Mouse (Mus musculus) thymus, adult 2 months (tissue): ENCODE measurements around the gene Olfr329-ps. TPM values are rescaled to one million over a fixed set of nuclear protein-coding genes. Genes with fewer than 3 reads are reported as not detected.

Experiments used
- DNase-seq: peaks from one replicate; pipeline ENCODE4 v3.0.0; 2021
- H3K27ac ChIP-seq: fragments of 200-500 bp; 2 replicates; pipeline ENCODE4 v1.5.1; 2012; ENCODE audit warnings: low read length, control low read depth; ENCODE audit not compliant: control insufficient read depth, insufficient read depth
- H3K27me3 ChIP-seq: fragments of 200-500 bp; 2 replicates; pipeline ENCODE4 v1.6.1; 2012; ENCODE audit warnings: mild to moderate bottlenecking, low read length, moderate library complexity, mixed read lengths; ENCODE audit not compliant: control insufficient read depth, insufficient read depth
- H3K36me3 ChIP-seq: fragments of 200-500 bp; 2 replicates; pipeline ENCODE4 v1.6.1; 2012; ENCODE audit warnings: mild to moderate bottlenecking, low read length, moderate library complexity; ENCODE audit not compliant: control insufficient read depth, insufficient read depth
- H3K4me1 ChIP-seq: fragments of 200-500 bp; replicated peaks from 2 replicates; pipeline ENCODE4 v1.6.1; 2012; ENCODE audit warnings: low read length; ENCODE audit not compliant: control insufficient read depth, insufficient read depth
- H3K4me3 ChIP-seq: fragments of 200-500 bp; 2 replicates; pipeline ENCODE4 v1.5.1; 2012; ENCODE audit warnings: mild to moderate bottlenecking, low read length, control low read depth, moderate library complexity; ENCODE audit not compliant: control insufficient read depth, insufficient read depth
- CTCF ChIP-seq: fragments of 200-500 bp; IDR thresholded peaks from 2 replicates; pipeline ENCODE4 v1.5.1; 2012; ENCODE audit warnings: mild to moderate bottlenecking, control low read depth, low read length, moderate library complexity, borderline replicate concordance; ENCODE audit not compliant: control insufficient read depth, poor library complexity, insufficient read depth; ENCODE audit errors: extremely low read depth
- POLR2A ChIP-seq: fragments of 200-500 bp; IDR thresholded peaks from 2 replicates; pipeline ENCODE4 v1.6.1; 2012; ENCODE audit warnings: mild to moderate bottlenecking, low read length, control low read depth, moderate library complexity; ENCODE audit not compliant: control insufficient read depth, poor library complexity, insufficient read depth; ENCODE audit errors: extremely low read depth
- WGBS: fragments of 180-500 bp; shearing (Covaris S2); methylation state at CpG from one replicate; pipeline ENCODE4 v1.1.7; 2018; 5-methylcytosine and 5-hydroxymethylcytosine counted together
- polyA plus RNA-seq: library from polyadenylated mRNA; depleted of rRNA; stranded (reverse); fragments of >200 nt; gene quantifications from 2 replicates; pipeline ENCODE4 v1.2.3, GENCODE M21; 2012; rRNA removed

Olfr329-ps gene
- 0.11 and 0.51 TPM in 2 replicates for polyA plus RNA-seq

DNA sequence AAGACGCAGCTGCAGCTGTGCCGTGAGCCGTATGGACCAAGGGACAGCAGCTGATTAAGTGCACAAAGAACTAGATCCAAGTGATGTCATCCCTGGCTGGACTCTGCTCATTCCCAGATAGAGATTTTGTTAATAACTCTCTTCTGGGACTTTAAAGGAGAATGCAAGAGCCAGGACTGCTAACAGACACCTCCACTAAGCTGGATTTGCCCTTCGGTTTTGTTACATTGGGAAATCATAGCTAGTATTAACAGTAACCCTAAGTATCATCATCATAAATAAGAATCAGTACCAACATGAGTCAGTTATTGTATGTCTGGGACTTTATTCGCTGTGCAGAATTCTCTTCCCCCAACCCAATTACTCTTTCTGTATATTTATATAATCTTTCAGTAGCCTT, at the start of gene Olfr329-ps:
Olfr329-ps (minus strand) TSS at position 101 of the 400 bp plus-strand sequence.
- no peaks in the 10 kb centered on the region for H3K27me3 ChIP-seq
- TF ChIP-seq POLR2A = no peak
- no peak for TF ChIP-seq CTCF

DNA sequence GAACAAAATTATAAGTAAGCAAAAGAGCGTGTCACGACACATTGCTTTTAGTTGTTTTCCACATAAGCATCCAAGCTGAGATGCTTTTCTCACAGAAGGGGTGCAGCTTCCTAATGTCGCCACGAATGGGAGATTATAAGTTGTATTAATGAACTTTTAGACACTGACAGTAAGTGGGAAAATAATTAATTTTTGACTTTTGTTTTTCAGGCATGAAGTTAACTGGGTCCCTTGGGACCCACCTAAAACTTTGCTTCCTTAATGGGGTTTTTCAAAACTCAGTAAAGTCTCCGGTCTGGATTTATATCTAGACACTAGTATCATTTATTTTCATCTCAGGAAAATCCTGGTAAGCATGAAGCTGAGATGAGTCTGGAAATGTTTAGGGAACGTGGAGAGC, 48.6 kb upstream of the Olfr329-ps start, which contains the start of gene Olfr324:
Olfr324 (plus strand) TSS at position 301 of the 400 bp plus-strand sequence.
- no peak for TF ChIP-seq CTCF
- no peaks in the 10 kb centered on the region for H3K36me3 ChIP-seq
- no peak within 1 kb of the TSS for H3K27ac ChIP-seq
- no peaks in the 10 kb centered on the region for H3K27me3 ChIP-seq
- H3K4me3 ChIP-seq = no peak within 1 kb of the TSS
- no peaks in the 10 kb centered on the region for H3K4me1 ChIP-seq
- no peak for DNase-seq
- 90% methylated on average over 6 of the region's 6 CpGs for WGBS

More for the DNA sequence above, at the start of gene Olfr329-ps:
- DNase-seq = no peak
- Histone ChIP-seq H3K36me3 (no peaks in the 10 kb centered on the region), H3K4me1 (no peaks in the 10 kb centered on the region), H3K27ac (no peak within 1 kb of the TSS), H3K4me3 (no peak within 1 kb of the TSS)
- WGBS = 87% methylated on average over 5 of the region's 5 CpGs

DNA sequence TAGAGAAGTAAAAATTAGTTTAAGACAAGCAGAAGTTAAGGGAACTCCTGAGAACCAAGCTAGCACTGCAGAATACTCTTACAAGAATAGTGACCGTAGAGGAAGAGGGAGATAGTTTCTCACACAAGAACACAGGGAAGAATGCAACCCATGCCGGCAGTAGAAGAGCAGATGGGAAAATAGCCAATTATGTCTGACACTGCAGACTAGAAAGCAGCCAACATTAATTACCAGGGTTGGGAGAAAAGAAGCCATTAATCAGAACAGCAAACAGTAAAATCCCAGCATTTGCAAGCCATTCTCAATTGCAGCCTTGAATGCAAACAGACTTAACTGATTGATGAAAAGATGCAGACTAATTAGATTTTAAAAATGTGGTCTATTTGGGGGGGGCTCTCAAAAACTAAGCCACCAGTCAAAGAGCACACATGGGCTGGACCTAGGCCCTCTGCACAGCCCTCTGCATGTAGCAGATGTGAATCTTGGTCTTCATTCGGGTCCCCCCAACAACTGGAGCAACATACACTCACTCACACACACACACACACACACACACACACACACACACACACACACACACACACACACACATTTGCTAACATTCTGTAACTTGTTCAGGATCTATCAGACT, 42.5 kb upstream of the Olfr329-ps start:
- H3K4me1 ChIP-seq = no peaks in the 10 kb centered on the region
- no peak for DNase-seq
- no peaks in the 10 kb centered on the region for H3K36me3 ChIP-seq
- H3K27ac ChIP-seq = no peak overlapping the region
- TF ChIP-seq POLR2A (no peak), CTCF (no peak)
- no peaks in the 10 kb centered on the region for H3K27me3 ChIP-seq
- H3K4me3 ChIP-seq = no peak overlapping the region
- WGBS = 81% methylated on average over 3 of the region's 3 CpGs

DNA sequence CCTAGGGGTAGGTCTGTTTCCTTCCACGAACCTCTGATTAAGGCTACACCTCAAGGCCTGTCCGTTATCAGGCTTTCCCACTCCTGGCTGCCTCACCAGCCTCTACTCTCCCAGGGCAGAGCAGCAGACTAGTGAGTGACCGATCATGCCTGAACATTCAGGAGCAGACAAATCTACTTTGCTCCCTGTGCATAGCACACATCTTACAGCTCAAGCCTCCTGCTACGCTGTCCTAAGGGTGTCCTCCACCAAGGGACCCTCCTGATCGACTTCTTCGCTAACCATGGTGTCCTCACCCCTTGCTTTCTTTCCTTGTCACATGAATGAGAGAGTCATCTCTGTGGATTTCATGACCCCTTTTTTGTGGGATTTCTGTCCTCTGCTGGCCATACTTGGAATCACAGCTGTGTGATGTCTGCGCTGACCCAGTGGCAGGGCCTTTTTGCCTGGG, 41.7 kb upstream of the Olfr329-ps start:
- WGBS = 70% methylated on average over 7 of the region's 7 CpGs
- Histone ChIP-seq H3K4me3 (no peak overlapping the region), H3K4me1 (no peaks in the 10 kb centered on the region), H3K27me3 (no peaks in the 10 kb centered on the region), H3K27ac (no peak overlapping the region), H3K36me3 (no peaks in the 10 kb centered on the region)
- TF ChIP-seq POLR2A (no peak), CTCF (no peak)
- DNase-seq = peak; percentile 35

DNA sequence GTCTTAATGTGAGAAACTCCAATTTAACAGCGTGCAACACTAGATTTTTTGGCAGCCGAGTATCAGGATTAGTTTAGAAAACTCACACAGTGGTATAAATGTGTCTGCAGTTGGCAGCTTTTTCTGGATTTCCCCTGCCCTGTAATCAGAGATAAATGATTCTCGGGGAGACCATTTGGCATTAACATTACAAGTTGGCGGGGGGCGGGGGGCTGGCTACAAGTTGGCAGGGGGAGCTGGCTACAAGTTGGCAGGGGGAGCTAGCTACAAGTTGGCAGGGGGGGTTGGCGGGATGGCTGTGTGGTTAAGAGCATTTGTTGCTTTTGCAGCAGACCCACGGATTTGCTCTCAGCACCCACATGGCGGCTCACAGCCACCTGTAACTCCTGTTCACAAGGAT, 32.4 kb upstream of the Olfr329-ps start:
- H3K4me1 ChIP-seq = no peaks in the 10 kb centered on the region
- no peaks in the 10 kb centered on the region for H3K36me3 ChIP-seq
- no peak for DNase-seq
- H3K27ac ChIP-seq = no peak overlapping the region
- H3K27me3 ChIP-seq = no peaks in the 10 kb centered on the region
- TF ChIP-seq POLR2A (no peak), CTCF (no peak)
- no peak overlapping the region for H3K4me3 ChIP-seq
- 79% methylated on average over 8 of the region's 8 CpGs for WGBS

DNA sequence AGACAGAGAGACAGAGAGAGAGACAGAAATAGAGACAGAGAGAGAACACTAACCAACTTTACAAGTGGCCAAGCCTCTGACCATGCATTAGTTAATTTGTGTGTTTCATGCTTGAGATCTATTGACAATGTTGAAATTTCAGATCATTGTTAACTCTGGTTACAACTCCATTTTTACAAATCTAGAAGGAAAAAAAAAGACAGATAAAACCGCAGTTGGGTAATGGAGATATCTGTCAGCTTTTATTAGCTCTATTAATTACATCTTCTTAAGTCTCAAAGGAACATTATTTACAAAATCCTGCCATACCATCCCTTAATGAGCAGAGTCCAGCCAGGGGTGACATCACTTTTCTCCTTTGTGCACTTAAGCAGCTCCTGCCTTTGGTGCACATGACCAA, 31.2 kb upstream of the Olfr329-ps start, which contains the start of gene Olfr325:
Olfr325 (plus strand) TSS at position 301 of the 400 bp plus-strand sequence.
- H3K4me3 ChIP-seq = no peak within 1 kb of the TSS
- H3K4me1 ChIP-seq = no peaks in the 10 kb centered on the region
- DNase-seq = no peak
- 92% methylated on average over 1 of the region's 1 CpGs for WGBS
- H3K27me3 ChIP-seq = no peaks in the 10 kb centered on the region
- H3K36me3 ChIP-seq = no peaks in the 10 kb centered on the region
- no peak within 1 kb of the TSS for H3K27ac ChIP-seq
- TF ChIP-seq POLR2A = no peak
- no peak for TF ChIP-seq CTCF

DNA sequence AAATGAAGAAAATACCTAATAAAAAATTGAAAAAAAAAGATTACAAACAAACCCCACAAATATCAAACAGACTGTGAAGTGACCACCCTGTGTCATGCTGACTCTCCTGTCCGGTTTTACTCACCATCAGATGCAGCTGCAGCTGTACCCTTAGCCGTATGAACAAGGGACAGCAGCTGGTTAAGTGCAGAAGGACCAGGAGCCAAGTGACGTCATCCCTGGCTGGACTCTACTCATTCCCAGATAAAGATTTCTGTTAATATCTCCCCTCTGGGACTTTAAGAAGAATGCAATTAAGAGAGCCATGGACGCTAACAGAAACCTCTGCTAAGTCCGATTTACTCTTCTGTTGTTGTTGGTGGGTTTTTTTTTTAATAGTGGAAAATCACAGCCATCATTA, 24.2 kb upstream of the Olfr329-ps start, which contains the start of gene Olfr224:
Olfr224 (minus strand) TSS at position 149 of the 400 bp plus-strand sequence.
- no peaks in the 10 kb centered on the region for H3K27me3 ChIP-seq
- H3K27ac ChIP-seq = no peak within 1 kb of the TSS
- H3K4me3 ChIP-seq = no peak within 1 kb of the TSS
- TF ChIP-seq POLR2A (no peak), CTCF (no peak)
- DNase-seq = no peak
- H3K4me1 ChIP-seq = no peaks in the 10 kb centered on the region
- WGBS = 86% methylated on average over 5 of the region's 5 CpGs
- no peaks in the 10 kb centered on the region for H3K36me3 ChIP-seq
